Mouse (Mus musculus): ENCODE measurements around the gene Adgrl3.

DNA sequence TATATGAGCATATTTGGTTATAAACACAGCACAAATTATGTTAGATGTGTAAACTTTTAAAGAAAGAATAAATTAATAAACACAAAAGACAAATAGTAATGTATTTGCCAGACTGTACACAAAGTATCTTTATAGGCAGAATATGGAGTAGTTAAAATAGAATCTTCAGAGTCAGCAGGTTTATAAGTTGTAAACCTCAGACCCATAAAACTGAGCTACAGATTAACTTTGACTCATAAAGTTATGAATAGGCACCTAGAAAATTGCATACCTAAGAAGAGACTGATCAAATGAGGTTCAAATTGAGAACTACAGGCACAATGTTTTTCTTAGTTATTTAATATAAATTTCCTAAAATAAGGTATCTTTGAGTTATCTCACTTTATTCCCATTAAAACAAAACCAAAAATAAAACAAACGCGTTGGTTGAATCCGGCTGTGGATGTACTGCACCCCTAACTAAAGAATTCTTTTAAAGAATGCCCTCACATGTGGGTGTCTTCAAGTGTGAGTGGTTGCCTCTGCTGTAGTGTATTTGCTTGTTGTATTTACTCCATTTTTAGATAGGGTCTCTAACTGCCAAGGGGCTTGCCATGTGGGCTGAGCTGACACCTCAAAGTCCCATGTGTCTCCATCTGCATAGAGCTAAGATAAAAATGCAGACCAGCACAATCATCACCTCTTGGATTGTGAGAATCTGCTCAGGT, 297.6 kb downstream of the Adgrl3 start:
- TF ChIP-seq CTCF (IDR thresholded peaks at IDR 0.05; ENCODE audit: low read depth) (no peak), EP300 (IDR thresholded peaks at IDR 0.05; ENCODE audit: low read depth) (no peak)

Data from heart, postnatal 0 days (tissue).